Mouse (Mus musculus) forebrain, embryonic 15.5 days (tissue): Measurements from ENCODE around the gene Samd5. TPM values are rescaled to one million over a fixed set of nuclear protein-coding genes. Genes with fewer than 3 reads are reported as not detected.

Experiments used
- ATAC-seq: fragments of 200-750 bp; cut with Nextera tagmentation; replicated peaks from 2 replicates; pipeline ENCODE4 v1.8.0; 2017; ENCODE audit warnings: mild to moderate bottlenecking, moderate TSS enrichment, moderate library complexity
- H3K27ac ChIP-seq: fragments of 300-500 bp; sonication (generic); replicated peaks from 2 replicates; pipeline ENCODE4 v1.5.1; 2015; ENCODE audit warnings: mild to moderate bottlenecking, inconsistent platforms
- H3K27me3 ChIP-seq: fragments of 300-500 bp; sonication (generic); 2 replicates; pipeline ENCODE4 v1.6.1; 2015; ENCODE audit warnings: inconsistent platforms
- H3K36me3 ChIP-seq: fragments of 300-500 bp; sonication (generic); 2 replicates; pipeline ENCODE4 v1.6.1; 2015; ENCODE audit warnings: mild to moderate bottlenecking, inconsistent platforms
- H3K4me1 ChIP-seq: fragments of 300-500 bp; sonication (generic); 2 replicates; pipeline ENCODE4 v1.6.1; 2015; ENCODE audit warnings: inconsistent platforms
- H3K4me2 ChIP-seq: fragments of 300-500 bp; sonication (generic); replicated peaks from 2 replicates; pipeline ENCODE4 v1.6.1; 2015; ENCODE audit warnings: mild to moderate bottlenecking, inconsistent platforms
- H3K4me3 ChIP-seq: fragments of 300-500 bp; sonication (generic); 2 replicates; pipeline ENCODE4 v1.5.1; 2015; ENCODE audit warnings: mild to moderate bottlenecking, inconsistent platforms
- H3K9ac ChIP-seq: fragments of 300-500 bp; sonication (generic); replicated peaks from 2 replicates; pipeline ENCODE4 v1.6.1; 2015; ENCODE audit warnings: mild to moderate bottlenecking, inconsistent platforms
- H3K9me3 ChIP-seq: fragments of 300-500 bp; sonication (generic); 2 replicates; pipeline ENCODE4 v1.6.1; 2016; ENCODE audit warnings: inconsistent platforms
- WGBS: fragments of 180-500 bp; shearing (Covaris S2); methylation state at CpG from one replicate; pipeline ENCODE4 v1.1.7; 2015; ENCODE audit warnings: mixed read lengths; 5-methylcytosine and 5-hydroxymethylcytosine counted together
- polyA plus RNA-seq: library from polyadenylated mRNA; unstranded; fragments of >200 nt; fragmentation: Nextera tagmentation; extraction: Ambion mirVana; gene quantifications from 2 replicates; pipeline ENCODE4 v1.2.1, GENCODE M21; 2015

The Samd5 gene
- polyA plus RNA-seq, 1 experiment from 2014 or later: 3.8 TPM

DNA sequence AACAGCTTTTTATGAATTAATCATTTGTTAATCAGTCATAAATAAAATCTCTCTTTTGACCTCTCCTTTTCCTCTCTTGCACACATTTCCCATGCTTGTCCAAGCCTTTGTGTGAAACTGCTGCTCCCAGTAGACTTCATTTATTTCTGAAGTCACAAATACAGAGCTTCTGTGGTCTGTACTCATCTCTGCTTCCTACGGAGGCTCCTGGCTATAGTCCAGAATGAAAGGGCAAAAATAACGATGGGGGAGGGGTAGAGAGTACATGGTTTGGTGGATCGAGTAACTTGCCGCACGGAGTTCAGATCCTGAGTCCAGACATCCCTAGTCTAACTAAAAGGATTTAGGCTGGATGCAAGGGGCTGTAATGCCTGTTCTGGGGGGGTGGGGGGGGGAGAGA is 3.1 kb upstream of the Samd5 start:
- Histone ChIP-seq H3K36me3 (no peaks in the 10 kb centered on the region), H3K9ac (no peak overlapping the region), H3K4me2 (no peak overlapping the region), H3K27me3 (peaks cover 28% of the 10 kb centered on the region; the same call in 1 of the 2 replicates), H3K27ac (no peak overlapping the region), H3K9me3 (no peaks in the 10 kb centered on the region), H3K4me1 (peaks cover 39% of the 10 kb centered on the region), H3K4me3 (no peak overlapping the region)
- no peak for ATAC-seq
- 18% methylated on average over 5 of the region's 5 CpGs for WGBS

DNA sequence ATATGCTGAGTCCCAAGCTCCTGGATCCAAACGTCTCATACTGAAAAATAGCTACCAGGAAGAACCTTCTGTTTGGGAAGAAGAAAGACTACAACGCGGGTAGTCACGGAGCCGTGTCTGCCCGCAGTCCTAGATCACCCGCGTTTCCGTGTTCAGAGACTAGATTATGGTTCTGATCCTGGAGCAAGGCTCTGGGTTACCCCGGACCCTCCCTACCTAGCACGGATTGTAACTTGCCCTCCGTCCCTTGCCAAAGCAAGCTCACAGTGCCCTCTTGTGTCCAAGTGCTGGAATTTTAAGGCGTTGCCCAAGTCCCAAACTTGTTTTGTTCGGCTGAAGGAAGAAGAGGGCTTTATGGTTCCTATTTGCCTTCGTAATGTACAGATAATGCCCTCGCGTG is 1.9 kb upstream of the Samd5 start:
- H3K4me3 ChIP-seq: peak overlapping the region; percentile 21; the same call in 1 of the 2 replicates
- peaks cover 40% of the 10 kb centered on the region for H3K4me1 ChIP-seq
- 1% methylated on average over 17 of the region's 17 CpGs for WGBS
- no peaks in the 10 kb centered on the region for H3K9me3 ChIP-seq
- peaks cover 28% of the 10 kb centered on the region; the same call in 1 of the 2 replicates for H3K27me3 ChIP-seq
- no peak overlapping the region for H3K9ac ChIP-seq
- H3K27ac ChIP-seq: no peak overlapping the region
- peak; percentile 59 for ATAC-seq
- H3K36me3 ChIP-seq: no peaks in the 10 kb centered on the region
- peak overlapping the region; percentile 42 for H3K4me2 ChIP-seq

DNA sequence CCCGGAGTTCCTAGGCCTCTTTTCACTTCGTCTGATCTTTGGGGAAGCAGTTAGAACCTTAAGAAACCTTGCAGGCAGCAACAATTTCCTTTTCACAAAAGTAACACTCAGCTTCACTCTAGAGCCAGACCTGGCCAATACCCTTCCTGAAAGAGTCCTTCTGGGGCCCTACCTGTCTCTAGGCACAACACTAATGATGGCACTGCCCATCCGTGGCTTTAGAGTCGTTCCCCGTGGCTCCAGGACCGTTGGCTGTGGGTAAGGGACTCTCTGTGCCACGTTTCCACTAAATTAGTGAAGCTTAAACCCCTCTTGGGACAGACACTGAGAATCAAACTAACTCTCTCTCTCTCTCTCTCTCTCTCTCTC is 1.4 kb upstream of the Samd5 start:
- no peak for ATAC-seq
- H3K27me3 ChIP-seq: peaks cover 28% of the 10 kb centered on the region; the same call in 1 of the 2 replicates
- H3K9ac ChIP-seq: no peak overlapping the region
- 0 out of 2 replicates have a peak overlapping the region, but pooled peaks have one; percentile 25 for H3K27ac ChIP-seq
- no peaks in the 10 kb centered on the region for H3K9me3 ChIP-seq
- no peak overlapping the region for H3K4me3 ChIP-seq
- peak overlapping the region; percentile 99 for H3K4me2 ChIP-seq
- WGBS: 6% methylated on average over 7 of the region's 7 CpGs
- H3K36me3 ChIP-seq: no peaks in the 10 kb centered on the region
- peaks cover 40% of the 10 kb centered on the region for H3K4me1 ChIP-seq

DNA sequence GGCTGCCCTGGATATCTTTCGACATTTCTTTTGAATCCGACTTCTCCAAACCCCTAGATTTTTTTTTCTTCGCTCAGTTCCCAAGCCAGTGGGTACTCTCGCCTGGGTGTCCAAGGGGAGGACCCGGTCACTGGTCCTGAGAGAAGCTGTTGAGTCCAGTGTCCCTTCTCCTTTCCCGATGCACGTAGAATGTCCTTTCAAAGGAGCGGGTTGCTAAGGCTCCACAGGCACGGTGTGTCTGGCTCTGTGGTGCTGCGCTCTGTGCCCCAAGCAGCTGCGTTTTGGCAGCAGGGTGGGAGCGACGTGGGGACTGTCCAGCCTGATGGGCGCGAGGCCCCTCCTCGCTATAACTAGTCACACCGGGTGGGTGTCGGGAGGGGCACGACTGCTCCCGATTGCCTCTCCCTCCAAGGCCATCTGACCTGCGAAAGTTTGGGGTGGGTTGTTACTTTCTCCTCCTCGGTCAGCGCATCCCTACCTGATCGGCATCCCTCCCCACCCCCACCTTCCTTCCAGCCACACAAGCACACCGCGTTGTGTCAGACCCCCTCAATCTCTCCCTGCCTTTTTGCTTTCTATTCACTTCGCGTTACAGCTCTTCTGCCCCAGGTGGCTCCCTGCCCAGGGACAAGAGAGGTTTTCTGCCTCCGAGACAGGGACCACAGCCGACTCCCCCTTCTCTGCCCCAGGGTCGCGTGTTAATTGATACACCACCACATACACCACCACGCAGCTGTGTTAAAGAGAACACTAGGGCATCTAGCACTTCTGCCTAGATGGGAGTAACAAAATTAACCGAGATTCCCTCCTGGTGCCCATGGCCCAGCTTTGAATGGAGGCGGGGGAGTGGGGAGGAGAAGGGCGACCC is 776 bp upstream of the Samd5 start:
- 5% methylated on average over 36 of the region's 36 CpGs for WGBS
- H3K9me3 ChIP-seq: no peaks in the 10 kb centered on the region

DNA sequence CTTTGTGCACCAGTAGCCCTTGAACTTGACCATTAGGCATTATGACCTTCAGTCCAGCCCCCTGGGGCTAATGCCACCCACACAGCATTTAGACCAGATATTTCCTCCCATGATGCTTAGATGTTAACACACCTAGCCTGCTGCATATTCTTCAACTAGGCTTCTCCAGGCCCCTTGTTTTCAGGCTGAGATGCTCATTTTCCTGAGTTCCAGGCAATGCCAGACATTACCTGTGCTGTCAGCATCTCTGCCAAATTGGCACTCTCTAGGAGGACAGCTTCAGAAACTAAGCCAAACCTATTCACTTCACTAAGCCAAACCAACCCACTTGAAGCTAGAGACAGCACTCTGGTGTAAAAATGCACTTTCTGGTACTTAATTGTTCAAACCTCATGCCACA is 1.7 kb downstream of the Samd5 start:
- Histone ChIP-seq H3K4me2 (peak overlapping the region; percentile 99), H3K4me1 (peaks cover 36% of the 10 kb centered on the region), H3K36me3 (no peaks in the 10 kb centered on the region), H3K27me3 (peaks cover 22% of the 10 kb centered on the region; the same call in 1 of the 2 replicates), H3K27ac (no peak overlapping the region), H3K9me3 (no peaks in the 10 kb centered on the region), H3K4me3 (peak overlapping the region; percentile 69), H3K9ac (no peak overlapping the region; the same call in 1 of the 2 replicates)
- ATAC-seq: no peak

More for the DNA sequence above, 776 bp upstream of the Samd5 start:
- H3K27ac ChIP-seq: peak overlapping the region; percentile 71
- ATAC-seq: peak; percentile 51
- H3K36me3 ChIP-seq: no peaks in the 10 kb centered on the region
- peak overlapping the region; percentile 69 for H3K4me3 ChIP-seq
- peak overlapping the region; percentile 62 for H3K9ac ChIP-seq
- H3K4me1 ChIP-seq: peaks cover 40% of the 10 kb centered on the region
- peak overlapping the region; percentile 99 for H3K4me2 ChIP-seq
- H3K27me3 ChIP-seq: peaks cover 28% of the 10 kb centered on the region; the same call in 1 of the 2 replicates

DNA sequence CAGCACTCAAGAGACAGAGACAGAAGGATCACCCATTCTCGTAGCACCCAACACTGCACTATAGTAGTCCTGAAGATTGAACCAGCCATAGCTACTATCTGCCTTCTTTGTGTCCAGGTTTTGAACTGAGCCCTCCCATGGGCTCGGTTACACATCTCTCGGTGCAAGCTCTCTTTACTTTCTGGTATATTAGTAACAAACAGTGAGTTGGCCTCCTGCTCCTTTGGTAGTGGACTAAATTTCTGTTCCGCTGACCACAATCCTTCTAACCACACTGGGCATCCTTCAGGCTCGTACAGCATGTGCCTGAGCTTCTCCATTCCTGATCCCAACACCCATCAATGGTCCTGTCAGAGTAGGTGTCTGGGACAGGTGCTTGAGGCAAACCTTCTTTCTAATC is 2.3 kb downstream of the Samd5 start:
- Histone ChIP-seq H3K4me1 (peaks cover 33% of the 10 kb centered on the region), H3K4me3 (peak overlapping the region; percentile 69), H3K9me3 (no peaks in the 10 kb centered on the region), H3K9ac (no peak overlapping the region), H3K4me2 (no peak overlapping the region), H3K27ac (no peak overlapping the region), H3K36me3 (no peaks in the 10 kb centered on the region), H3K27me3 (peaks cover 19% of the 10 kb centered on the region; the same call in 1 of the 2 replicates)
- ATAC-seq: no peak
- WGBS: 94% methylated on average over 5 of the region's 5 CpGs

DNA sequence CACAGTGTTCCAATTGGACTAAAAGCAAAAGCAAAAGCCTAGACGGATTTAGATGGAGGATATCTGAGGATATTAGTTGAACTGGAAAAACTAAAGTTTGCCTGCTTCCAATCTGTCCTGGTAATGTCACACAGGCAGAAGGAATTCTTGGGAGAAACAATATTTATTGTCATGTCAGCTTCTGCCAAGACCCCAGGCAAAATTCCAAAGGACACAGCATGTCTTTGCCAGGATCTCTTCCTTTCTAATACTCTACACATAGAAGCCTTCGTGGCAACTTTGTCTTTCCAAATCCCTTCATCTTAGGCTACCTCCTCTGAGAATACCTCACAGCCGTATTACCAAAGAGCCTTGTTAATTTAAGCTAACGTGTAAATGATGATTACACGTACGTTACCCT is 4.7 kb downstream of the Samd5 start:
- no peak overlapping the region for H3K4me2 ChIP-seq
- H3K4me1 ChIP-seq: peaks cover 19% of the 10 kb centered on the region
- no peaks in the 10 kb centered on the region for H3K9me3 ChIP-seq
- peaks cover 5% of the 10 kb centered on the region; the same call in 1 of the 2 replicates for H3K27me3 ChIP-seq
- ATAC-seq: no peak
- no peaks in the 10 kb centered on the region for H3K36me3 ChIP-seq
- H3K27ac ChIP-seq: no peak overlapping the region
- H3K9ac ChIP-seq: no peak overlapping the region
- no peak overlapping the region for H3K4me3 ChIP-seq
- WGBS: 80% methylated on average over 6 of the region's 6 CpGs

DNA sequence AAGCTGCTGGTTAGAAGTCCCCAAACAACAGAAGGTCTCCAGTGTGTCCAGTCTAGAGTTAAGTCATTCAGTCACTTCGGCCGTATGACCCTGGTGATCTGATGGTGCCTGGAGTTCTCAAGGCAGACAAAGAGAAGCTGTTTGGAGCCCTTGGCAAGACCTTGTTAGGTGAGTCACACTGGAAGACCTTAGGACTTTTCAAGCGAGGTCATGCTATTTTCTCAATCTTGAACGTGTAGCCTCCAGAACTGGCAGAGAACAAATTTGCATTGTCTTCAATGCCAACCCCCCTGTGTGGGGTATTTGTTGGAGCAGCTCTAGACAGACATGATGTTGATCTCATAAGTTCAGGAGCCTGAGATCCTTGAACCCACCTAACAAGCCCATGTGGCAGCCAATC is 6.2 kb downstream of the Samd5 start:
- WGBS: 84% methylated on average over 4 of the region's 4 CpGs

DNA sequence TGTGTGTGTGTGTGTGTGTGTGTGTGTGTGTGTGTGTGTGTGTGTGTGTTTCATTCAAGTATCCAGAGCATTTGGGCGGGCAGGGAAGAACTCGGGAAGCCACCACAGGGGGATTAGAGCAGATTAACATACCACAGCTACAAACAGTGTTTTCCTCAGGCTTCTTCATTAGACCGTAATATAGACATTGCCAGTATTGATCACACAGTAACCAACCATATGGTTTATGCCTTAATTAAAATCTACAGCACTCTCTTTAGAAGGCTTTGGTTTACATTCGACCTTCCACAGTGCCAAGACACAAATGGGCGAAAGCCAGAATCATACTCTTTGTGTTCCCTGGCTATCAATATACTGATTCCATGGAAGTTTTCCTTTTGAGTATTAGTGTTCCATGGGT is 22.1 kb downstream of the Samd5 start:
- 38% methylated on average over 5 of the region's 5 CpGs for WGBS
- Histone ChIP-seq H3K4me1 (peaks cover 10% of the 10 kb centered on the region), H3K27ac (no peak overlapping the region), H3K4me2 (no peak overlapping the region), H3K4me3 (no peak overlapping the region), H3K9ac (no peak overlapping the region), H3K9me3 (no peaks in the 10 kb centered on the region), H3K27me3 (0 out of 2 replicates have a peak, but pooled peaks cover 5% of the 10 kb centered on the region), H3K36me3 (no peaks in the 10 kb centered on the region)
- no peak; the same call in 1 of the 2 replicates for ATAC-seq

More for the DNA sequence above, 6.2 kb downstream of the Samd5 start:
- H3K4me1 ChIP-seq: 0 out of 2 replicates have a peak, but pooled peaks cover 7% of the 10 kb centered on the region
- H3K9ac ChIP-seq: no peak overlapping the region
- H3K4me3 ChIP-seq: no peak overlapping the region
- no peak overlapping the region for H3K27ac ChIP-seq
- H3K36me3 ChIP-seq: no peaks in the 10 kb centered on the region
- no peaks in the 10 kb centered on the region for H3K9me3 ChIP-seq
- no peak overlapping the region for H3K4me2 ChIP-seq
- peaks cover 5% of the 10 kb centered on the region; the same call in 1 of the 2 replicates for H3K27me3 ChIP-seq
- no peak for ATAC-seq

DNA sequence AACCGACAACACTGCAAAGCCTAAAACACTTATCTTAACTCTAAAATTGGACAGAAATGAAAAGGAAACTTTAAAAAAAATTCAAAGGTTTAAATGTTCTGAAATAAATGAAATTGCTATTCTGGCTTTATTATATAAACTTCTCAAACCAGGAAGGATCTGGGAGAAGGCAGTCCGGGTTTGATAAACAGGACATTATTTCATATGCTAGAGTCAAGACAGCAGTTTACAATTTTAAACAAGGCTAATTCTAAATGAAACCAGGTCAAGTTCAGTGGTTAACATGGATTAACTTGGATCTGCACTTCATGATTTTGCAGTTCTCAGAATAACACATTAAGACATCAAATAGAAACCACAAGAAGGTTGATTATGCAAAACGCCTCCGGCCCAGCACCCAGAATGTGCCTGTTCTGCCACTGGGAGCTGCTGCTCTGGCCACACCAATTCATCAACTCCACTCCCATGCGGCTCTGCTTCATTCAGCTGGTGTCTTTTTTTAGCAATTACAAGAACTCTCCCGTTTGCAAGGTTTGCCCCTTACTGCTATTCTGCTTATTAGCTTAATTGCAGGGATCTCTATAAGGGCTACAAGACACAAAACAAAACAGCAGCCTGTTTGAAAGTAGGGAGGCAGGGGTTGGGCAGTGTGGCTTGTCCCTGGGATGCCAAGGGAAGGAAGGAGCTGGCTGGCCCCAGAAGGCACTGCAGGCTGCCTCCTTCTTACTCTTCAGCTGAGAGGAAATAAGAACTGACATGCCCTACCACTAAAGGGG is 24.8 kb downstream of the Samd5 start:
- 18% methylated on average over 6 of the region's 6 CpGs for WGBS
- no peak overlapping the region for H3K9ac ChIP-seq
- H3K4me2 ChIP-seq: no peak overlapping the region

DNA sequence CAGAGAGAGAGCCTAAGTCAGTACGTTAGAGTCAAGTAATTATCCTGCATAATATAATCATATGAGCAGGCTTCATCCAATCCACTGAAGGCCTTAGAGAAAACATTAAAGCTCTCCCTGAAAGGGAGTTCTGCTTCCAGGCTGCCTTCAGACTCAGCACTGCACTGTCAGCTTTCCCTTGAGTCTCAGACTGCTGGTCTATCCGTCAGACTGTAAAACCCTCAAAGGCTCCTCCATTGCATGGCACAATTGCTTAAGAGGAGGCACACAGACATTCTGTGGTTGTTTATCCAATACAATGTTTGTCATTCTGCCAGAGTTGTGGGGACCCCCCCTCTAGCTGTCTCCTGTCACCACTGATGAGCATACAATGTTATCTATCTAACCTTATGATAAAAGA is 26.5 kb downstream of the Samd5 start:
- no peak overlapping the region for H3K27ac ChIP-seq
- H3K9ac ChIP-seq: no peak overlapping the region
- no peak for ATAC-seq
- H3K4me3 ChIP-seq: no peak overlapping the region
- 0 out of 2 replicates have a peak, but pooled peaks cover 3% of the 10 kb centered on the region for H3K27me3 ChIP-seq
- H3K4me2 ChIP-seq: no peak overlapping the region
- H3K4me1 ChIP-seq: peaks cover 10% of the 10 kb centered on the region
- no peaks in the 10 kb centered on the region for H3K9me3 ChIP-seq
- H3K36me3 ChIP-seq: no peaks in the 10 kb centered on the region
- 31% methylated on average over 2 of the region's 2 CpGs for WGBS

More for the DNA sequence above, 24.8 kb downstream of the Samd5 start:
- H3K27ac ChIP-seq: no peak overlapping the region
- peaks cover 10% of the 10 kb centered on the region for H3K4me1 ChIP-seq
- H3K27me3 ChIP-seq: 0 out of 2 replicates have a peak, but pooled peaks cover 3% of the 10 kb centered on the region
- peak; percentile 78 for ATAC-seq
- no peaks in the 10 kb centered on the region for H3K36me3 ChIP-seq
- H3K9me3 ChIP-seq: no peaks in the 10 kb centered on the region
- H3K4me3 ChIP-seq: no peak overlapping the region

DNA sequence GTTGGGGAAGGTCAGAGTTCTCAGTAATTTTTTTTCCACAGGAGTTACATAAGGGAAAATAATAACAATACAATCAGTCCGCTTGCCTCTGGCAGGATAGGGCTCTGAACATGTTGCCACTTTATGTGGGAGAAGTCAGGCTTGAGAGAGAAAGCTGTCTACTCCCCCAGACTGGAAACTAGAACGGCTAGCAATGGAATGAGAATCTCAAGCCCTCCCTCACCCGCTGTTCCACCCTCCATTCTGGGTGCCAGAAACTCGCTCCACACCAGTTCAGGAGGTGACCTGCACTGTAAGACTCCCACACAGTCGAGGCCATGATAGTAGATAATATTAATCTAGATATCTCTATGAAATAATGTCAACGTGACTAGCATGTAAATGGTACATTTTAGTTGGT is 27.3 kb downstream of the Samd5 start:
- H3K9ac ChIP-seq: no peak overlapping the region
- 86% methylated on average over 6 of the region's 6 CpGs for WGBS
- H3K4me3 ChIP-seq: no peak overlapping the region
- no peak for ATAC-seq
- H3K27ac ChIP-seq: no peak overlapping the region
- no peak overlapping the region for H3K4me2 ChIP-seq
- H3K27me3 ChIP-seq: 0 out of 2 replicates have a peak, but pooled peaks cover 3% of the 10 kb centered on the region
- H3K4me1 ChIP-seq: peaks cover 10% of the 10 kb centered on the region
- no peaks in the 10 kb centered on the region for H3K9me3 ChIP-seq
- no peaks in the 10 kb centered on the region for H3K36me3 ChIP-seq
